Mouse (Mus musculus) kidney, adult 2 months (tissue): ENCODE results near the gene Popdc3. TPM values are rescaled to one million over a fixed set of nuclear protein-coding genes. Genes with fewer than 3 reads are reported as not detected.

Source experiments
- DNase-seq: peaks from one replicate; pipeline ENCODE4 v3.0.0; 2021
- H3K27ac ChIP-seq: fragments of 200-500 bp; 2 replicates; pipeline ENCODE4 v1.5.1; 2012; ENCODE audit warnings: low read depth, low read length, control low read depth, inconsistent platforms; ENCODE audit not compliant: insufficient read depth
- H3K27me3 ChIP-seq: fragments of 200-500 bp; replicated peaks from 2 replicates; pipeline ENCODE4 v1.6.1; 2012; ENCODE audit warnings: mild to moderate bottlenecking, moderate library complexity, low read length, inconsistent platforms; ENCODE audit not compliant: control insufficient read depth, insufficient read depth
- H3K36me3 ChIP-seq: fragments of 200-500 bp; 2 replicates; pipeline ENCODE4 v1.6.1; 2012; ENCODE audit warnings: mild to moderate bottlenecking, moderate library complexity, low read length, inconsistent platforms; ENCODE audit not compliant: control insufficient read depth, insufficient read depth
- H3K4me1 ChIP-seq: fragments of 200-500 bp; 2 replicates; pipeline ENCODE4 v1.6.1; 2011; ENCODE audit warnings: low read length; ENCODE audit not compliant: control insufficient read depth, insufficient read depth
- H3K4me3 ChIP-seq: fragments of 200-500 bp; 2 replicates; pipeline ENCODE4 v1.5.1; 2011; ENCODE audit warnings: mild to moderate bottlenecking, low read depth, low read length, control low read depth; ENCODE audit not compliant: insufficient read depth
- CTCF ChIP-seq: fragments of 200-500 bp; conservative IDR thresholded peaks from 2 replicates; pipeline ENCODE4 v1.5.1; 2011; ENCODE audit warnings: low read depth, mild to moderate bottlenecking, control low read depth, low read length, moderate library complexity, mixed read lengths; ENCODE audit not compliant: insufficient read depth, insufficient read length
- POLR2A ChIP-seq: fragments of 200-500 bp; IDR thresholded peaks from one replicate; pipeline ENCODE4 v1.6.1; 2011; ENCODE audit warnings: low read depth, low read length, control low read depth
- WGBS: fragments of 180-500 bp; shearing (Covaris S2); methylation state at CpG from one replicate; pipeline ENCODE4 v1.1.7; 2018; 5-methylcytosine and 5-hydroxymethylcytosine counted together
- polyA plus RNA-seq: library from polyadenylated mRNA; depleted of rRNA; stranded (reverse); fragments of >200 nt; gene quantifications from 2 replicates; pipeline ENCODE4 v1.2.3, GENCODE M21; 2012

Popdc3 gene
- polyA plus RNA-seq, 1 experiment = 0.41 TPM

GRCm38 (mm10) chr10:45311129-45311528 lies 133.2 kb downstream of the Popdc3 start:
- H3K4me3 ChIP-seq = no peak overlapping the region
- no peak overlapping the region for H3K27ac ChIP-seq
- H3K27me3 ChIP-seq = no peaks in the 10 kb centered on the region; the same call in 1 of the 2 replicates
- TF ChIP-seq CTCF (no peak), POLR2A (no peak)
- no peak for DNase-seq
- WGBS = 80% methylated on average over 5 of the region's 5 CpGs
- no peaks in the 10 kb centered on the region; the same call in 1 of the 2 replicates for H3K4me1 ChIP-seq
- no peaks in the 10 kb centered on the region for H3K36me3 ChIP-seq

DNA sequence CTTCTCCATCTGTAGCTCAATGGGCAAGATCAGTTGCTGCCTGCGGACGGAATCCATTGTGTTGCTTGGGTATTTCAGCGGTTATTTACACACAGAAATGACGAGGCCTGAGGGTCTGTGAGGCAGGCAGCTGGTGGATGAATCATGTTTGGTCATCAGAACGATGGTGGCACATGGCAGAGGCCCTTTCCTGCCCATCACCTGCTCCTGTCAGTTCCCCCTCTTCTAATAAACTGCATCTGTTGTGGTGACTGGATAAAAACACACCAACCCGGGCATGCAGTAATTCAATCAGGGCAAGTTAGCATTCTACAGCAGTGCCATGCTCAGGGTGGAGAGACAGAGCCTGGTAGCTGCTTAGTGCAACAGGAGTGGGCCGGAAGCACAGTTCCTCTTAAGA lies 133.7 kb downstream of the Popdc3 start:
- no peak for TF ChIP-seq CTCF
- no peak for TF ChIP-seq POLR2A
- H3K4me1 ChIP-seq = no peaks in the 10 kb centered on the region; the same call in 1 of the 2 replicates
- no peak for DNase-seq
- H3K27ac ChIP-seq = no peak overlapping the region
- H3K27me3 ChIP-seq = no peaks in the 10 kb centered on the region
- H3K4me3 ChIP-seq = no peak overlapping the region
- 66% methylated on average over 7 of the region's 7 CpGs for WGBS
- H3K36me3 ChIP-seq = no peaks in the 10 kb centered on the region

GRCm38 (mm10) chr10:45314865-45315264 lies 137.0 kb downstream of the Popdc3 start:
- DNase-seq = no peak
- Histone ChIP-seq H3K4me3 (no peak overlapping the region), H3K4me1 (no peaks in the 10 kb centered on the region), H3K36me3 (no peaks in the 10 kb centered on the region), H3K27me3 (no peaks in the 10 kb centered on the region), H3K27ac (no peak overlapping the region)
- TF ChIP-seq CTCF (no peak), POLR2A (no peak)
- WGBS = 88% methylated on average over 16 of the region's 16 CpGs

GRCm38 (mm10) chr10:45318922-45319321 lies 141.0 kb downstream of the Popdc3 start:
- Histone ChIP-seq H3K36me3 (no peaks in the 10 kb centered on the region), H3K27ac (no peak overlapping the region), H3K27me3 (no peaks in the 10 kb centered on the region), H3K4me1 (no peaks in the 10 kb centered on the region), H3K4me3 (no peak overlapping the region)
- no peak for TF ChIP-seq CTCF
- no peak for TF ChIP-seq POLR2A
- 89% methylated on average over 5 of the region's 5 CpGs for WGBS
- no peak for DNase-seq

- Histone ChIP-seq H3K27ac (no peak overlapping the region), H3K36me3 (no peaks in the 10 kb centered on the region), H3K4me1 (no peaks in the 10 kb centered on the region), H3K4me3 (no peak overlapping the region), H3K27me3 (no peaks in the 10 kb centered on the region)
- 86% methylated on average over 3 of the region's 3 CpGs for WGBS
- no peak for TF ChIP-seq CTCF
- no peak for TF ChIP-seq POLR2A
- DNase-seq = no peak
Measured at GRCm38 (mm10) chr10:45320296-45320695, 142.4 kb downstream of the Popdc3 start.

GRCm38 (mm10) chr10:45324159-45324558 lies 146.3 kb downstream of the Popdc3 start:
- Histone ChIP-seq H3K36me3 (no peaks in the 10 kb centered on the region), H3K4me1 (no peaks in the 10 kb centered on the region), H3K27me3 (no peaks in the 10 kb centered on the region; the same call in 1 of the 2 replicates), H3K4me3 (no peak overlapping the region), H3K27ac (no peak overlapping the region)
- WGBS = 54% methylated on average over 1 of the region's 1 CpGs
- DNase-seq = no peak
- TF ChIP-seq POLR2A (no peak), CTCF (no peak)

GRCm38 (mm10) chr10:45328196-45329000 lies 150.5 kb downstream of the Popdc3 start:
- Histone ChIP-seq H3K4me1 (no peaks in the 10 kb centered on the region), H3K36me3 (no peaks in the 10 kb centered on the region), H3K4me3 (no peak overlapping the region), H3K27me3 (no peaks in the 10 kb centered on the region; the same call in 1 of the 2 replicates), H3K27ac (no peak overlapping the region)
- DNase-seq = no peak
- TF ChIP-seq POLR2A = no peak
- TF ChIP-seq CTCF = no peak
- WGBS = 73% methylated on average over 7 of the region's 7 CpGs
